Mouse (Mus musculus): Measurements from ENCODE around the gene Fam89b. TPM values are rescaled to one million over a fixed set of nuclear protein-coding genes. Genes with fewer than 3 reads are reported as not detected.

Fam89b gene
- polyA plus RNA-seq, 1 experiment from 2014 or later = 39.8 TPM

DNA sequence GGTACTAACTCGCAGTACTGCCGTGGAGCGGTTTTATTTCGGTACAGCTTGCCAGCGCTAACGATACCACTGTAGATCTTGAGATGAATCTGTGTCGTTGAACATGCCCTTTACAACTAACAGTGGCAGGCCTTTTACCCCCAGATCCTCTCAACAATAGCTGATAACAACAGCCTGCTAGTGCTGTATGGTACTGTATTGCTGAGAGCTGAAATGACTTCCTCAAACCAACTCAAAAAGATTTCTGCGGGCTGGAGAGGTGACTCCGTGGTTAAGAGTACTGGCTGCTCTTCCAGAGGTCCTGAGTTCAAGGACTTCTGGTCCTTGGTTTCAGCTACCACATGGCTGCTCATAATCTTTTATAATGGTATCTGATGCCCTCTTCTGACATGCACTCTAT lies 4.9 kb upstream of the Fam89b start:
- Histone ChIP-seq H3K36me3 (replicated peaks) (peaks cover 8% of the 10 kb centered on the region), H3K4me1 (replicated peaks) (peaks cover 29% of the 10 kb centered on the region), H3K4me3 (replicated peaks) (no peak overlapping the region), H3K9ac (no peak overlapping the region), H3K27me3 (peaks cover 52% of the 10 kb centered on the region), H3K9me3 (replicated peaks) (no peaks in the 10 kb centered on the region), H3K4me2 (no peak overlapping the region), H3K27ac (replicated peaks) (no peak overlapping the region)
- ATAC-seq (ENCODE audit: insufficient read depth) = no peak
- 56% methylated on average over 9 of the region's 9 CpGs for WGBS (ENCODE audit: insufficient replicate concordance)

- Histone ChIP-seq H3K9ac (peak overlapping the region; percentile 56), H3K4me1 (replicated peaks) (peaks cover 57% of the 10 kb centered on the region), H3K27ac (replicated peaks) (peak overlapping the region; percentile 46), H3K4me2 (peak overlapping the region; percentile 96), H3K36me3 (replicated peaks) (peaks cover 10% of the 10 kb centered on the region), H3K27me3 (peaks cover 28% of the 10 kb centered on the region), H3K4me3 (replicated peaks) (peak overlapping the region; percentile 94), H3K9me3 (replicated peaks) (no peaks in the 10 kb centered on the region)
- ATAC-seq (ENCODE audit: insufficient read depth) = peak; percentile 23; the same call in 1 of the 2 replicates
- WGBS (ENCODE audit: insufficient replicate concordance) = 1% methylated on average over 47 of the region's 47 CpGs
These were observed 2.0 kb upstream of the Fam89b start for GRCm38 (mm10) chr19:5731264-5731978.

GRCm38 (mm10) chr19:5730314-5731186 lies 1.1 kb upstream of the Fam89b start:
- H3K4me2 ChIP-seq = peak overlapping the region; percentile 96
- peaks cover 10% of the 10 kb centered on the region for H3K36me3 ChIP-seq (replicated peaks)
- peaks cover 58% of the 10 kb centered on the region for H3K4me1 ChIP-seq (replicated peaks)
- H3K9me3 ChIP-seq (replicated peaks) = no peaks in the 10 kb centered on the region
- no peak for ATAC-seq (ENCODE audit: insufficient read depth)
- peak overlapping the region; percentile 98; the same call in 1 of the 2 replicates for H3K27ac ChIP-seq (replicated peaks)
- H3K27me3 ChIP-seq = peaks cover 20% of the 10 kb centered on the region
- WGBS (ENCODE audit: insufficient replicate concordance) = 70% methylated on average over 29 of the region's 29 CpGs
- peak overlapping the region; percentile 94 for H3K4me3 ChIP-seq (replicated peaks)
- H3K9ac ChIP-seq = peak overlapping the region; percentile 97

GRCm38 (mm10) chr19:5728631-5729443 lies 616 bp downstream of the Fam89b start:
- H3K9ac ChIP-seq = peak overlapping the region; percentile 97
- no peaks in the 10 kb centered on the region for H3K9me3 ChIP-seq (replicated peaks)
- peak overlapping the region; percentile 94 for H3K4me3 ChIP-seq (replicated peaks)
- H3K4me1 ChIP-seq (replicated peaks) = peaks cover 71% of the 10 kb centered on the region
- peaks cover 4% of the 10 kb centered on the region; the same call in 1 of the 2 replicates for H3K27me3 ChIP-seq
- H3K4me2 ChIP-seq = peak overlapping the region; percentile 96
- 10% methylated on average over 37 of the region's 37 CpGs for WGBS (ENCODE audit: insufficient replicate concordance)
- peak overlapping the region; percentile 98 for H3K27ac ChIP-seq (replicated peaks)
- peaks cover 16% of the 10 kb centered on the region for H3K36me3 ChIP-seq (replicated peaks)
- no peak for ATAC-seq (ENCODE audit: insufficient read depth)

DNA sequence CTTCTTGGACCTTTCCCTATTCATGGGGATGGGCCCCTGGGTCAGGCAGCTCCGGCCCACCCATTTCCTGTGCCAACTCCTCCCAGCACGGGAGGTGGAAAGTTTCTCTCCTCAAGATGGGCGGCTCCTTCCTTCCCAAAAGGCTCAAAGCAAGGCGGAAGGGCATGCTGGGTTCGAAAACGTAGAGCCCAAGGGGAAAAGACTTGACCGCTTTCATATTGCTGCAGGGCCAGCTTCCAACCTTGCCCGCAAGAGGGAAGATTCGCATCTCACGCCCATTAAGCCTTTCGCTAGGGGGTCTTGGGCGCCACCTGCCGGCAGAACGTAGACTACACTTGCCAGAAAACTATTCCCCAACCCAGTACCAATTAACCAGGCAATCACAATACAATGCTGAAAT lies 1.8 kb downstream of the Fam89b start:
- H3K4me3 ChIP-seq (replicated peaks) = peak overlapping the region; percentile 94
- WGBS (ENCODE audit: insufficient replicate concordance) = 2% methylated on average over 14 of the region's 14 CpGs

DNA sequence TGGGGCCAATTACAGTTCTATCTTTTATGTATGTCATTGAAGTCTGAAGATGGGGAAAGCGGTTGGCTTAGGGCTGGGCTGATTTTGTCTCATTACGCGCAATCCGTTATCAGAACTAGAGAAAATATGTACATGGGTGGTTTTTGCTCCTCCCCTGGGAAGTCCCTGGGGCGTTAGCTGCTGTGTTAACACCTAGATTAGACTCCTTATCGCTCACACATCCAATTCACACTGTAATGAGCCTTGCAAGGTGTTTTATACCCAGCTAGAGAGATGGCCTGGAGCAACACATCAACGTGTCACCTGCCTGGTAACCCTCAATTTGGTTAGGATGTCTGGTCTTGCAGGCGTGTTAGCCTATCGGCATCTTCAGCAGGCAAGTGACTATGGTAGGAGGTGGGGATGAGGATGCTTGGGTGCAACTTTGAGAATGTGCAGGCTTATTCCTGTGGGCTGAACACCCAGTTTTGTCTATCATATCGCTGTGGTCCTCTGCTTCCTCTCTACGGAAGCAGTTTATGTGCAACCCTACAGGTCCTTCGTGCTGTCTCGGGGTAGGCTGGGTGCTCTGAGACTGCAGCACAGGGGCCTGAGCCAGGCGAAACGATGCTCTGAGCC lies 2.4 kb downstream of the Fam89b start:
- Histone ChIP-seq H3K27me3 (no peaks in the 10 kb centered on the region), H3K4me3 (replicated peaks) (peak overlapping the region; percentile 94), H3K4me2 (peak overlapping the region; percentile 96), H3K27ac (replicated peaks) (peak overlapping the region; percentile 98), H3K9ac (peak overlapping the region; percentile 98), H3K4me1 (replicated peaks) (peaks cover 86% of the 10 kb centered on the region), H3K36me3 (replicated peaks) (peaks cover 33% of the 10 kb centered on the region), H3K9me3 (replicated peaks) (no peaks in the 10 kb centered on the region)
- ATAC-seq (ENCODE audit: insufficient read depth) = peak; percentile 52
- WGBS (ENCODE audit: insufficient replicate concordance) = 18% methylated on average over 15 of the region's 15 CpGs

More for the DNA sequence above, 1.8 kb downstream of the Fam89b start:
- Histone ChIP-seq H3K27me3 (no peaks in the 10 kb centered on the region), H3K9ac (peak overlapping the region; percentile 97), H3K27ac (replicated peaks) (peak overlapping the region; percentile 98), H3K4me1 (replicated peaks) (peaks cover 82% of the 10 kb centered on the region), H3K9me3 (replicated peaks) (no peaks in the 10 kb centered on the region), H3K4me2 (peak overlapping the region; percentile 96), H3K36me3 (replicated peaks) (peaks cover 27% of the 10 kb centered on the region)
- ATAC-seq (ENCODE audit: insufficient read depth) = no peak

DNA sequence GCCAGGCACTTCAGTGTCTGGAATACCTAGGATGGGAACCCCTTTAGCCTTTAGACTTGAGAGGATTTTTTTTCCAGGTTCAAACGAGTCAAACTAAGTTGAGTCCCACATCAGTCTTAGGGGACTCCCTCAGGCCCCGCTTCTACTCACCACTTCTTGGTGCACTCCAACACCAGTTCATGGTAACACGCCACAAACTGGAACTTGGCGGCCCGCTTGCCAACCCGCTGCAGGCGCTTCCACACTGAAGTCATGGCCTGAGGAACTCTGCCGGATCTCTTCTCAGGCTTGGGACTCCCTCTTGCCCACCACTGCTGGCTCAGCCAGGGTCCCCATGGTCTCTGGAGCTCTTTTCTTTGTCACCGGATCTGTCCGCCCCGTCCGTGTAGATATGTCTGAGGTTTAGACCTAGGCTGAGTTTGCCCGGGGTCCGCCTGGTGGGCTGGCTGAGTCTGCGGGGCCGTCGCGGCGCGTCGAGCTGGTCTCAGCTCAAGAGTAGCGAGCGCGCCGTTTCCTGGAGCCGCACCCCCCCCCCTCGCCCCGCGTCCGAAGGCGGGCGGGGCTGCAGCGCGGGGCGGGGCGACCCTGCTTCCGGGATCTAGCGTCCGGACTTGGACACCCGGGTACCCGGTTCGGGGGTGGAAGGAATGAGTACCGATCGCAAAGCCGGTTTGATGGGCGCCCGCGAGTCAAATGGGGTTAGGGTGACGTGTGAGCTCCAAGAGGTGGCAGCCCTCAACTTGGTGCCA lies 3.5 kb downstream of the Fam89b start, which contains the start of gene Ehbp1l1:
Ehbp1l1 (minus strand) TSS at position 551 of the 749 bp plus-strand sequence.
- peak within 1 kb of the TSS; percentile 94 for H3K4me3 ChIP-seq (replicated peaks)
- H3K36me3 ChIP-seq (replicated peaks) = peaks cover 44% of the 10 kb centered on the region
- ATAC-seq (ENCODE audit: insufficient read depth) = peak; percentile 27
- peak within 1 kb of the TSS; percentile 96 for H3K4me2 ChIP-seq
- H3K4me1 ChIP-seq (replicated peaks) = peaks cover 86% of the 10 kb centered on the region
- WGBS (ENCODE audit: insufficient replicate concordance) = 2% methylated on average over 49 of the region's 49 CpGs
- H3K27me3 ChIP-seq = no peaks in the 10 kb centered on the region
- H3K9ac ChIP-seq = peak within 1 kb of the TSS; percentile 98
- no peaks in the 10 kb centered on the region for H3K9me3 ChIP-seq (replicated peaks)
- peak within 1 kb of the TSS; percentile 98 for H3K27ac ChIP-seq (replicated peaks)

DNA sequence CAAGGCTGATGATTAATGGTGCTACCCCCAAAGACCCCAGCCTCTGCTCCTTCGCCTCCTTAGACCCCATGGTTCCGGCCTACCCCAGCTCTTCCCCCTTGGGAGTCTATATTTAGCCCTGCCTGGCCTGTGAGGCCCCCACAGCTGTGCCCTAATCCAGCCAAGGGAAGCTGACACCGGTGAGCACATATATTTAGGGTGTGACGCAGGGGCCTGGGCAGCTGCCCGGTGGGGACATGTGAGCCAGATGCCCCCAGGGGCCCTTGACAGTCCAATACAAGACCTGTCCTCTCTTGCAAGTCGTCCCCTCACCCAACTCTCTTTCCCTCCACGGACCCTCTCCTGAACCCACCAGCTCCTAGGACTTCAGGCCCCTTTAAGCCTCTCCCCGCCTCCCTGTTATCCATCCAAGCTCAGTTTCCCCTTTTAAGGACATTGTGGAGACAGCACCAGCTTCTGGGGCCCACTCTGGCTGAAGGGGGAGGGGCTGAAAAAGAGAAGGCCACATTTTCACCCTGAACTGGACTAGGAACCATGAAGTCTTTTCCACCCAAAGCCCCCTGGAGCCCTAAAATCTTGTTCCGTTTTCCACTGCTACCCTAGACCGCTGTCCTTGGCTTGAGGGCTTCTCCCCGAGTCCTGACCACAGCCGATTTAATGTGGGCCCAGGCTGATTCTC lies 4.3 kb downstream of the Fam89b start:
- Histone ChIP-seq H3K36me3 (replicated peaks) (peaks cover 48% of the 10 kb centered on the region), H3K27me3 (no peaks in the 10 kb centered on the region), H3K9ac (peak overlapping the region; percentile 98), H3K4me2 (peak overlapping the region; percentile 96), H3K4me1 (replicated peaks) (peaks cover 86% of the 10 kb centered on the region), H3K27ac (replicated peaks) (peak overlapping the region; percentile 98), H3K9me3 (replicated peaks) (no peaks in the 10 kb centered on the region), H3K4me3 (replicated peaks) (peak overlapping the region; percentile 94)
- WGBS (ENCODE audit: insufficient replicate concordance) = 10% methylated on average over 12 of the region's 12 CpGs
- peak; percentile 11; the same call in 1 of the 2 replicates for ATAC-seq (ENCODE audit: insufficient read depth)

GRCm38 (mm10) chr19:5724549-5724941 lies 4.9 kb downstream of the Fam89b start:
- Histone ChIP-seq H3K36me3 (replicated peaks) (peaks cover 51% of the 10 kb centered on the region), H3K4me3 (replicated peaks) (peak overlapping the region; percentile 94), H3K27me3 (no peaks in the 10 kb centered on the region), H3K9ac (peak overlapping the region; percentile 98), H3K4me1 (replicated peaks) (peaks cover 86% of the 10 kb centered on the region), H3K9me3 (replicated peaks) (no peaks in the 10 kb centered on the region), H3K27ac (replicated peaks) (peak overlapping the region; percentile 98), H3K4me2 (peak overlapping the region; percentile 96)
- peak; percentile 58 for ATAC-seq (ENCODE audit: insufficient read depth)
- 11% methylated on average over 7 of the region's 7 CpGs for WGBS (ENCODE audit: insufficient replicate concordance)
